Mouse (Mus musculus): ENCODE measurements around the gene Xpc.

Xpc gene

GRCm38 (mm10) chr6:91471427-91471826 is 44.3 kb downstream of the Xpc start:
- peak in 1 of 2 experiments; percentile 2 for DNase-seq

- DNase-seq, result no peak
These were observed 45.0 kb downstream of the Xpc start for GRCm38 (mm10) chr6:91470712-91471111.

GRCm38 (mm10) chr6:91467106-91467505 is 48.6 kb downstream of the Xpc start:
- DNase-seq, result peak in 1 of 2 experiments; percentile 1

GRCm38 (mm10) chr6:91465756-91466155 is 49.9 kb downstream of the Xpc start:
- DNase-seq, result peak in 1 of 2 experiments; percentile 3

- DNase-seq, result no peak
These were observed 56.2 kb downstream of the Xpc start for GRCm38 (mm10) chr6:91459471-91459870.

GRCm38 (mm10) chr6:91454546-91454945 is 61.1 kb downstream of the Xpc start:
- no peak for DNase-seq

- DNase-seq, result no peak
These were observed 63.6 kb downstream of the Xpc start for GRCm38 (mm10) chr6:91452056-91452455.

GRCm38 (mm10) chr6:91449472-91450225 is 66.0 kb downstream of the Xpc start:
- DNase-seq, result no peak

- no peak for DNase-seq
These were observed 70.4 kb downstream of the Xpc start for GRCm38 (mm10) chr6:91445316-91445715.

- DNase-seq, result no peak
These were observed 74.5 kb downstream of the Xpc start for GRCm38 (mm10) chr6:91441145-91441662.

- peak; percentile 99 for DNase-seq
These were observed 75.1 kb downstream of the Xpc start for GRCm38 (mm10) chr6:91440474-91441144.
